Mouse (Mus musculus) megakaryocyte progenitor cell, adult 5-6 weeks (primary cell): ENCODE measurements around the gene Cnr2. TPM values are rescaled to one million over a fixed set of nuclear protein-coding genes. Genes with fewer than 3 reads are reported as not detected.

Experiments
- ATAC-seq: replicated peaks from 2 replicates; pipeline ENCODE4 v1.8.0; 2016; ENCODE audit warnings: mild to moderate bottlenecking, moderate TSS enrichment, inconsistent platforms; ENCODE audit not compliant: poor library complexity
- total RNA-seq, 2 experiments: library from RNA; stranded (forward) in 1 of 2; stranded (reverse) in 1 of 2; fragments of 157-497, 149-512 nt in 1 of 2; fragments of 200-1000 nt in 1 of 2; gene quantifications; 2 replicates each; pipeline versions ENCODE4 v1.2.3 to v1.2.4; 2015 to 2017

The Cnr2 gene
- total RNA-seq, 2 experiments from 2014 or later = 5.2 to 6.5 TPM

DNA sequence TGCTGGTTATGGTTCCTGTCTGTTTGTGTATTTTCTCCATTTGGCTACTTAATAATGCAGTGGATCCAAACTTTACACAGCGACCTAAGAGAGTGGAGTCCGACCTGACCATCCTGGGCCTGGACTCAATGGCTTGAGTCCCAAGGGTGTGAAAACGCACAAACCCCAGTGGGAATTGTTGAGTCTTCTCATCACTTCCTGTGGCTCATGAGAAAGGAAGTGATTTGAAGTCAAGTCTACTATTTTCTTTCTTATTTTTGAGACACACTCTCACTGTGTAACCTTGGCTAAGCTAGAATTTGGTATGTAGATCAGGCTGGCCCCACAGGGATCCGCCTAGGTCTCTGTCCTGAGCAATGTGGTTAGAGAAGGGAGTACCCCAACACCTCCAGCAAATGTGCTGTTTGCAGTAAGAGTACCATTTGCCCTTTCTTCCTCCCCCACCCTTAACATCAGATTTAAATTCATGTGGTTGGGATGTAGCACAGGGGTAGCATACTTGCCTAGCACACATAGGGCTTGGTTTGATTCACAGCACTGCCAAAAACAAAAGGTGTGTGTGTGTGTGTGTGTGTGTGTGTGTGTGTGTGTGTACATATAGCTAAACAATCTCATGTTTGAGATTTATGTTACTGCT lies 7.5 kb downstream of the Cnr2 start:
- no peak for ATAC-seq

DNA sequence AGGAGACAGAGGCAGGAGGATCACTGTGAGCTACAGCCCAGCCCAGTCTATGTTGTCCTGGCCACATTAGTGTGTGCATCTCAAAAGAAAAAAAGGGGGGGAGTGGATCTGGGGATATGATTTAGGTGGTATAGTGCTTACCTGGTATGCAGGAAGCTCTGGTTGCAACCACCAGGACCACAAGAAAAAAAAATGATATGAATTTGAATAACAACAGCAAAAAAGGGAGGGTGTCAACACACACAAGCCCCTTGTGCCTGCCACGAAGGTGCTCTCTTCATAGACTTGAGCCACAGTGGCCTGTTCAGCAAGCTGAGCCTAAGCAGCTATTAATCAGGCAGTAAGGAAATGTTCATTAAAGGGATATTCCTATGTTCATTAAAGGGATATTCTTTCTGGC lies 9.6 kb downstream of the Cnr2 start:
- no peak for ATAC-seq

DNA sequence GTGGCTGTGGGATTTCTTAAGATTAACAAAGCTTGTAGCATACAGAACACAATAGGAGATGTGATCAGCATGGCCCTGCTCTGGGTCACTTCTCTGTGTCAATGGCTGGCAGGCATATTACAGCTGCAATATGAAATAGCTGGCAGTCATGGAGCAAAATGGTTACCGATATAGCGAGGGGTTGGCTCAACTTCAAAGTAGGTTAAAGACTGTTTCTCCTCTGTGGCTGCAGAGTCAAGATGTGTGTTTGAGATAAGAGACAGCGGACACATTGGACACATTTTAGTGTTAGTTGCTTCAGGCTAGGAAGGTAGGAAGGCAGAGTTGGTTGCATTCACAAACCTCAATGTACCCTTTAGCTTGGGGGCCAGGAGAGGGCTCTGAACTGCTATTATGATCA lies 11.4 kb downstream of the Cnr2 start:
- ATAC-seq = peak; percentile 89

DNA sequence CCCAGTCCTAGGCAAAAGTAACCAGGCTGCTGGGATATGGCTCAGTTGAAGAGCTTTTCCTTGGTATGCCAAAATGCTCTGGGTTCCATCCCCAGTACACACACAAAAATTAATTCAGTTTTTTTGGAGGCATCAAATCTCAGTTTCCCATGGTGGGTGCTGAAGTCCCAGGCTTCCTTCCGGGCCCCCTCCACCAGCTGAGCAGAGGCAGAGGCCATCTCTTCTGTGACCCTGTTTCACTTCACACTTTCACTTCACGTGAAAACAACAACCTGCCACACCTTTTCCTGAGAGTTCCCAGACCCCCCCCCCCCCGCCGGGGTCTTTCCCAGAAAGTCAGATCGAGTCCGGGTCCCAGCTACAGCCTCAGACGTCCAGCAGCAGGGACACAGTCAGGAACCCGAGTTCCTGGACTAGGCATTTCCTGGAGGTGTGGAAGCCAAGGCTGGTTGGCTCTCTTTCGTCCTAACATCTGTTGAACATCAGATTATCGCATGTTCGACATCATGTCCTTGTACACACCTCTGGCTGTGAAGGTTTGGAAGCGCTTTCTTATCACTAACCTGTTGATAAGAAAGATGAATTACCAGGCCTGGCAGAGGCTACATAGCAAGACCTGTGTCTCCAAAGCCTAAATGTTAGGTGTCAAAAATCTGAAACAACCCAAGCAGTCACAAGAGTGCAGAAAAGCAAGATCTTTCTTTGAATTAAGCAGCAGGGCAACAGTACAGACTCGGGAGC lies 14.3 kb downstream of the Cnr2 start:
- ATAC-seq = no peak

DNA sequence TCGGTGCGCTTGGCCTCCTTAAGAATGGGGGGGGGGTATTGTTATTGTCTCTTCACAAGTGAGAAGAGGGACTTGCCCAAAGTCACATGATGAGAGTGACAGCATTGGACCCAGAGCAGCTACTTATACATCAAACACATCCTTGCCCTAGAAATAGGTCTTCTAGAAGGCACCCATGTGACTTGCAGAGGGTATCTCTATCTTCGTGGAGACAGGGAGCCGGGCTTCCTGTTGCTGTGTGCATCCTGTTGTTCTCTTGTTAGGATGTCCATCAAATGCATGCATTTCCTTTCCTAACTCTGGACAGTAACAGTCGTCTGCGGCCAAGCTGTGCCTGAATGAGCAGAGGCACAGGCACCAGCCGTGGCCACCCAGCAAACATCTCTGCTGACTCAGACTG lies 16.3 kb downstream of the Cnr2 start:
- ATAC-seq = 0 out of 2 replicates have a peak, but pooled peaks have one; percentile 12

DNA sequence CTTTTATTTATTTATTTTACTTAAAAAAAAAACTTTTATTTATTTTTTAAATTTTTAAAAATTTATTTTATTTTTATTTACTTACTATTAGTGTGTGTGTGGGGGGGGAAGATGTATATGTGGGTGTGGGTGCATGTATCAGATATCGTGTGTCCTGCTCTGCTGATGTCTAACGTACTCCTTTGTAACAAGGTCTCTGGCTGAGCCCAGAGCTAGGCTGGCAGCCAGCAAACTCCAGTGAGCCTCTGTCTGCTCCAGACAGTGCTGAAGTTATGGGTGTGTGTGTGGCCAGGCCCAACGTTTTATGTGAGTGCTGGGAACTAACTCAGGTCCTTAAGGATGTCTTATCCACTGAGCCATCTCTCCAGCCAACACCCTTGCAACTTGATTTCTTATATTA lies 17.0 kb downstream of the Cnr2 start:
- peak; percentile 77 for ATAC-seq

DNA sequence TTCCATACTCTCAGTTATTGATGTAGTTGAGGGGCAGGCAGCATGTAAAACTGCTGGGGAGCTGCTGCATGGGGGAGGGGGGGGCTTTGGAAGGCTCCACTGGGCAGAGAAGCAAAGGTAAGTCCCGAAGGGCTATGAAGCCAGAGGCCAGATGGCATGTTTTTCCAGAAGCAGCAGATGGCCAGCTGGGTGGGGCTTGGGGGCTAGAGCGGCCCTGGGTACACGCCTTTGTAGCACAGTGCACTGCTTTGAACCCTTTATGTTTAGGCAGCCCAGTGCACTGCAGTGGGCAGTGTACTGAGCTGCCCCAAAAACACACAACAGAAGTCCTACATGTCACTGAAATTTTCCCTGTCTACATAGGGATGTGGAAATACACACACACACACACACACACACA lies 17.6 kb downstream of the Cnr2 start:
- no peak for ATAC-seq

DNA sequence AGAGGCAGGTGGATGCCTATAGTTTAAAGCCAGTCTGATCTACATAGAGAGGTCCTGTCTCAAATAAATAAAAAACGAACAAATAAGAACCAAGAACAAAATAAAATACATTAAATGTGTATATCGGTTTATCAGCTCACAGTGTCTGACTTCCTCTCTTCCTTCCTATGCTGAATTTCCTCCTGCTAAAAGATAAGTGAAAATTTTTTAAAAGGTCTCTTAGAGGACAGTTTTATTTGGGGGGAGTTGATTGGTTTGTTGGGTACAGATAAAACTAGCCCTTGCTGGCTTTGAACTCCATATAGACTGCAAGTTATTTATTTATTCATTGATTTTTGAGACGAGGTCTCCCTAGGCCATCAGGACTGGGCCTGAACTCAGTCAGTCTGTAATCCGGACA lies 18.2 kb downstream of the Cnr2 start:
- ATAC-seq = peak; percentile 17

DNA sequence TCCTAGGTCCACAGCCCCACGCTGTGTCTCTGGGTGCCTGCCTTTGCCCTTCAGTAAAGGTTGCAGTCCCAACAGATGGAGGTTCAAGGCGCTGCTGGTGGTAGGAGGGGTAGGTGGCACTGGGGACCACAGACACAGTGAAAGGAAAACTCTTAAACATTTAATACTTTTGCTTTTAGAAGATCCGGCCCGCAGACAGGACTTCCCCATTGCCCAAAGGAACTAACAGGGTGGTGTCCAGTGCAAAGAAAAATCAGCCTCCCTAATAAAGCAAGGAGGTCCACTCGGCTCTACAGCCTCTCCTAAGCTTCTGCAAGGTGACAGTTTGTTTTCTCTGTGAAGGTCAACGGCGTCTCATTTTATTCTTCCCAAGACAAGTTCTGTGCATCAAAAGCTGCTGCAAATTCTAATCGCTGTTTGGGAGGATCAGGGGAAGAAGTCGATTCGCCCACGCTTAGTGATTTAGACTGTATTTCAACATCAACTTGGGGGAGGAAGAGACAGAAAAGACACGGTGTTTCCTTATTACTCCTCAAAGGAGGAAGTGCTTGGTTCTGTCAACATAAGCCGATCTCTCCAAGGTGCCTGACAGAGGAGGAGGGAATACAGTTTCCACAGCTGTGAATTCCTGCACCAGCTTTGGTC lies 23.6 kb downstream of the Cnr2 start:
- ATAC-seq = peak; percentile 51

DNA sequence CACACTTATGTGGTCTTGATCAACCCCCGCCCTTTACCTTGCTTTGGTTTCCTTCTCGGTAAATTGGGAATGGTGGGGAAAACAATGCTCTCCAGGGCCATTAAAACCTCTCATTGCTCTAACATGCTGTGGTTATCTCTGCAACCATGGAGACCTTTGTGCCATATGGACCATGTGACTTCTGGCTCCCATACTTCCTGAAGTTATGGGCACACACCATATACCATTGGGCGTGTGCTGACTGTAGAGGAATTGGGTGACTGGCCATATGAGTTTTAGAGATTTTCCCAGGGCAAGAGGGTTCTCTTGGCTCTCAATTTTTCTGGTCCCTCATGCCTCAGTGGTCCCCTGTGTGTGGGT lies 24.1 kb downstream of the Cnr2 start:
- ATAC-seq = no peak

DNA sequence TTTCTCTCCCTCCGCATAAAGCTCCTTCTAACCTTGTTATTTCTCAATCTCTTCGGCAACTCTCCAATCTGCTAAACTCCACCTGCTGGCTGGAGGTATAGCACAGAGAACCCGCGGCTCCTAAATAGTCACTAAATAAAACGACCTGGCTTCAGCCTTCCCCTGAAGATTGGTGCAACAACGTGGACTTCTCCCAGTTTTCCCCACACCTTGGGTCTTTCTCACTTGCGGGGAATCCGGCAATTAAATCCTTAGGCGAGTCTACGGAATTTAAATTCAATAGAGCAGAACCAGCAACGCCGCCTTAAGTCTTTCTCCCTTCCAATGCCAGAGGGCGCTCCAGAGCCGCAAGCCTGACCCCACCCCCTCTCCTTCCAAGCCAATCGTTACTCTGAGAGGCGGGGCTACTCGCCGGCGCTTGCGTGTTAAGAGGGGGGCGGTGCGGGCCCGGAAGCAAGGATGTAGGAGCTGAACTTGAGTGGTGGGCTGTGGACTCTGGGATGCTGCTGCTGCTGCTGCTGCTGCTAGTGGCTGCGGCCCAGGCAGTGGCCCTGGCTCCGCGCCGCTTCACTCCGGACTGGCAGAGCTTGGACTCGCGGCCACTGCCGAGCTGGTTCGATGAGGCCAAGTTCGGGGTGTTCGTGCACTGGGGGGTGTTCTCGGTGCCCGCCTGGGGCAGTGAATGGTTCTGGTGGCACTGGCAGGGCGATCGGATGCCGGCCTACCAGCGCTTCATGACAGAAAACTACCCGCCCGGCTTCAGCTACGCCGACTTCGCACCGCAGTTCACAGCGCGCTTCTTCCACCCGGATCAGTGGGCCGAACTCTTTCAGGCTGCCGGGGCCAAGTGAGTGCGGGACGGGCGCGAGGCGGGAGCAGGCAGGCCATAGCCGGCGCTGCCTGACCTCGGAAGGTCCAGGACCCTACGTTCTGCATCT lies 25.4 kb downstream of the Cnr2 start, which contains the start of gene Fuca1:
TSS of gene Fuca1 (plus strand) at position 432 of the 938 bp plus-strand sequence.
- ATAC-seq = peak; percentile 90

DNA sequence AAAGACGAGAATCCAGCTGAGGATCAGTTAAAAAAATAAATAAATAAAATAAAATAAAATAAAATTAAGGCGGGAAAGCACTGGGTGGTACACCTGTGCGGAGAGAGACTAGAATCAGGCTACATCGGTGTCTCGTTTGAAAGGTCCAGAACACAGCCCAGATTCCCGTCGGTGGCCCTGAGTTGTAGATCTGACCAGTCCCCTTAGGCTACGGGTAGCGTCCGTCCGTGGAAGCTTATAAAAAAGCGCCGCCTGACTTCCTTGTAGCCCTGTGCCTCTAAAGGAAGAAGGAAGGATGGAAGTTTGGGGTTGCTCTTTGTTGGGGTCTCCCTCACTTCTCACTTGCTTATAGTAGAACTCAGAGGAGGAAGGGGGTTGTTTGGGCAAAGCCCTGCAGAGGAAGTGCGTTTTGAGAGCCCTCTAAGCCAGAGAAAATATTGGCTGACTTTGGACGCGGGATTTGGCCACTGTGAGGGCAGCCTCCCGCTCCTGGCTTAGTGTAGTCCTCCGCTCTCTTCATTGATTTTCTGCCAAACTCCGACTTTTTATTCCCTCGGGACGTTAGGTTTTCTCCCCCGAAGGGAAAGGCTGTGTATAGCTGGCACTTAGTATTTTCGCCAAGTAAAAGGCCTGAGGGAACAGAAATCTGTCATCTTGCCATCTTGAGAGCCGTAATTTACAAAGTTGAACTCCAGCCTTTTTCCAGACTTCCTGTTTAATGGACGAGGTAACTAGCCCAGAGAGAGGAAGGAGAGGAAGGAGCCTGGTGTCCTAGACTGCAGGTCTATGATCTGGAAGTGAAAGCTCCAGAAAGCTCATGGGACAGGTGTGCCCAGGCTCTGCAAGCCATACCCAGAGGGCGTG lies 26.3 kb downstream of the Cnr2 start:
- ATAC-seq = no peak

DNA sequence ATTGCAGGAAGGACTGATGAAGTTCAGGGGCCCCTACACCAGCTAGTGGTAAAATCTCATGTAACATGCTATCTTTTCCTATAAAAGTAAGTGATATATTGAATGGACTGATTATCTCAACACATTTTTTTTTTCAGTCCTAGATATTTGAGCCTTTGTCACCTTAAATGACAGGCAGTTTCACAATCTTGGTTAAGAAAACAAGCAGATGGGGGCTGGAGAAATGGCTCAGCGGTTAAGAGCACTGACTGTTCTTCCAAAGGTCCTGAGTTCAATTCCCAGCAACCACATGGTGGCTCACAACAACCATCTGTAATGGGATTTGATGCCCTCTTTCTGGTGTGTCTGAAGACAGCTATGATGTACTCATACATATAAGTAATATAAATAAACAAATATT lies 27.0 kb downstream of the Cnr2 start:
- ATAC-seq = no peak

DNA sequence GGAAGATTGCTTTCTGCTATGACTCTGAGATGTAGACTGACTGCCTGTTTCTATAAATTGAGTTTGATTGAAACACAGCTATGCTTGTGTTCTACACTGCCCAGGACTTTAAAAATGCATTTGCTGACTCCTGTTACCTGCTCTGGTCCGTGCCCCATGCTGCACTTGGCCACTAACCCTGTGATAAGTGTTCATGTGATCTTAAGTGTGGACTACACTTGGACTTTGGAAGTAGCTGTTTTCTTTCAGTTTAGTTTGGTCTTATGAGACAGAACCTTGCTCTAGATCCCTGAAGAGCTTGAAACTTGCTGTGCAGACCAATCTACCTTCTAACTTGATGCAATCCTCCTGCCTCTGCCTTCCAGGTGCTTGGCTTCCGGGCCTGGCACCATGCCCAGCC lies 29.2 kb downstream of the Cnr2 start:
- ATAC-seq = no peak

DNA sequence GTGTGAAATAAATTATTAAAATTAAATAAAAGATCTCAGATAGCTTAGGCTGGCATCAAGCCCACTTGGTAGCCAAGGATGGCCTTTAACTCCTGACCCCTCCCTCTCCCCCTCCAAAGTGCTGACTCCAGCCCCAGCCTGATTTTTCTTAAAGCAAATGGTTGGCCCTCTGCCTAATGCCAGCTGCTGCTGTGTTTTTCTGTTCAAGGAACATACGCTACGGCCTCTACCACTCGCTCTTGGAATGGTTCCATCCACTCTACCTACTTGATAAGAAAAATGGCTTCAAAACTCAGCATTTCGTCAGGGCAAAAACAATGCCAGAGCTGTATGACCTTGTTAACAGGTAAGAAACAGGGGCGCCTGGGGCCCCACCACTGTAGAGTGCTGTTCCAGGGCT lies 30.1 kb downstream of the Cnr2 start:
- no peak for ATAC-seq

DNA sequence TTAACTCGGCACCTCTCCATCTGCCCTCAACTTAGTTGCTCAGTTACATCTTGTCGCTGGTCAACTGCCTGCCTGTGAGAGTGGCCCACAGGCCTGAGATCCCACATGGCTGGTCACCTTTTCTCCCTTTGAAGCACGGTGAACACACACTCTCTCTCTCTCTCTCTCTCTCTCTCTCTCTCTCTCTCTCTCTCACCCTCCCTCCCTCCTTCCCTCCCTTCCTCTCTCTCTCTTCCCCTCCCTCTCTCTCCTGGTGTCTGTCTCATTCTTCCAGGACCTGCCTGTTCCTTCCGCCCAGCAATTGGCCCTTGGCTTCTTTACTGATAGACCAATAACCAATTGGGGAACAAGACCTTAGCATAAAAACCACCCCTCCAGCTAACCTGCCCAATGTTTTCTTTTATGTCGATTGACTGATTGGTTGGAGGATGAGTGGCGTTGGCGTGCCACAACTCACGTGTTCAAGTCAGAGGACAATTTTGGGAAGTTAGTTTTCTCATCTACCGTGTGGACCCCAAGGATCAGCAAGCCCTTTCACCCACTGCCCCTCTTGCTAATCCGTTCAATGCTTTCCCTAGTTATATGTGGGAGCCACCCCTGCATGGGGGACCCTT lies 31.1 kb downstream of the Cnr2 start:
- no peak for ATAC-seq

DNA sequence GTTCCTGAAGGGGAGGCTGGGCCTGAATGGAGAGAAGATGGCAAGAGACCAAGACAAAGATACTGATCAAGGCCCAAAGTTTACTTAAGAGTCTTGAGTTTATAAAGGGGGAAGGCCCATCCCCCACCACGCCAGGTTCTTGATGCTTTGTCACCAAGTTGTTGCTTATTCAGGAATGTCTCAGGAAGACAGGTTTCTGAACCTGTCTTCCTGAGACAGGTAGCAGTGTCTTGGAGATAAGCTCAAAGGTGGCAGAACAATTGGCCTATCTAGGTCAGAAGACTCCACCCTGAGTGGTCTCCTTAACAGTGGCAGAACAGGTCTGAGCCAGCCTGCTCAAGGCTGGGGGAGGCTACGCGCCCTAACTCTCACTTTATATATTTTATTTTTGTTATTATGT lies 31.7 kb downstream of the Cnr2 start:
- ATAC-seq = no peak

DNA sequence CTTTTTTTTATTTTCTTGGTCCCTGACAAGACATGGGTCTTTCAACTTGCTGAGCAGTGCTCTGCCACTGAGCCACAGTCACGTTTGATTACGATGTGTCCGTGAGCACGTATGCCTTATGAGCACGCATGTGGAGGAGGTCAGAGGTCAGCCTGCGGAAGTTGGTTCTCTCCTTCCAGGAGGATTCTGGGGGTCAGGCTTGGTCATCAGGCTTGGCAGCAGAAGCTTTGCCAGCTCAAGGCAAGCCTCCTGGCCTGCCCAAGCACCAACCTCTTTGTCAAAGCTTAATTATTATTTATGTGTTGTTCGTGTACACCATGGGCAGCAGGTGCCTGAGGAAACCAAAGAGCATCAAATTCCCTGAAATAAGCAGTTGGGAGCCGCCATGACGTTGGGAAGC lies 33.2 kb downstream of the Cnr2 start:
- no peak for ATAC-seq

DNA sequence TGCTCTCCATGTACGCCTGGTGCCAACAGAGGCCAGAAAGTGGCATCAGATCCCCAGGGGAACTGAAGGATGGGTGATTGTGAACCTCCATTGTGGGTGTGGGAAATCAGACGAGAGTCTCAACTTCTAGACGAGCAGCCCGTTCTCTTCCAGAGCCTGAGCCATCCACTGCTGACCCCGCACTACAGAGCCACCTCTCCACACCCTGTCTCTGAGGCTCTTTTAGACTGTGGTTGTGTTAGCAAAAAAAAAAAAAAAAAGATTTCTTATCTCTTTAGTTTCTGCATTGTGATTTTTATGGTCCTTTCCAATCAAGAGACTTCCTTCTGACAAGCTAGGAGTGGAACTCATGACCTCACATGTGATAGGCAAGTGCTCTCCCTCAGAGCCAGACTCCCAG lies 34.2 kb downstream of the Cnr2 start:
- ATAC-seq = no peak

DNA sequence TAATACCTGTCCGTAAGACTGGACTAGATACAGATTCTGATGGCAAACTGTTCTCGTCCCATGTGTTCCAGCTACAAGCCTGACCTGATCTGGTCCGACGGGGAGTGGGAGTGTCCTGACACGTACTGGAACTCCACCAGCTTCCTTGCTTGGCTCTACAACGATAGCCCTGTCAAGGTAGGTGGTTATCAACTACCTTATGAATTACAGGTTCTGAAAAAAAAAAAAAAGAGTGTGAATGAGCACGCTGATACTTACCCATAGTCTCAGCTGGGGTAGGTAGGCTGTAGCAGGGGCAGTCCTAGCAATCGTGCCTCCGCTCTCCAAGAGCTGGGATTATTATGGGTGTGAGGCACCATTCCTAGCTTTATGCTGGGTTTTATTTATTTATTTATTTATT lies 34.6 kb downstream of the Cnr2 start:
- ATAC-seq = no peak
